Mouse (Mus musculus) urinary bladder, postnatal 0 days (tissue): ENCODE measurements around the gene Trpv5. TPM values are rescaled to one million over a fixed set of nuclear protein-coding genes. Genes with fewer than 3 reads are reported as not detected.

Experiments used
- polyA plus RNA-seq: library from polyadenylated mRNA; unstranded; fragments of >200 nt; fragmentation: Nextera tagmentation; extraction: Ambion mirVana; gene quantifications from 2 replicates; pipeline ENCODE4 v1.2.1, GENCODE M21; 2015

The Trpv5 gene
- polyA plus RNA-seq = not detected in 2 replicates

GRCm38 (mm10) chr6:41680669-41681068 lies at the start of gene Trpv5:
TSS of gene Trpv5 (minus strand) at chr6:41680769.

GRCm38 (mm10) chr6:41704123-41704522 lies 23.6 kb upstream of the Trpv5 start, which contains the start of gene Kel:
TSS of gene Kel (minus strand) at chr6:41704339.

GRCm38 (mm10) chr6:41684131-41684530 lies 3.6 kb upstream of the Trpv5 start, which contains the start of gene Llcfc1:
TSS of gene Llcfc1 (plus strand) at chr6:41684431.

GRCm38 (mm10) chr6:41636178-41636577 lies 44.4 kb downstream of the Trpv5 start, which contains the start of gene Trpv6:
TSS of gene Trpv6 (minus strand) at chr6:41636405.

GRCm38 (mm10) chr6:41605061-41605793 lies 75.3 kb downstream of the Trpv5 start, which contains the start of gene Ephb6:
TSS of gene Ephb6 (plus strand) at chr6:41605482.

Other genes starting within 250 kb of the Trpv5 start
- not detected in 2 replicates for gene Gm10334, start 234.6 kb downstream of the Trpv5 start, polyA plus RNA-seq
- gene Prss1, start 221.8 kb downstream of the Trpv5 start, polyA plus RNA-seq = not detected in 2 replicates
- gene Prss2, start 159.0 kb downstream of the Trpv5 start, polyA plus RNA-seq = not detected in 2 replicates
- 4.4 and 4.6 TPM in 2 replicates for gene Ephb6, start 75.3 kb downstream of the Trpv5 start, polyA plus RNA-seq
- gene Trpv6, start 44.4 kb downstream of the Trpv5 start, polyA plus RNA-seq = 0.12 and 0.24 TPM in 2 replicates
- gene Llcfc1, start 3.7 kb upstream of the Trpv5 start, polyA plus RNA-seq = not detected in 2 replicates
- 0.39 and 0.89 TPM in 2 replicates for gene Kel, start 23.6 kb upstream of the Trpv5 start, polyA plus RNA-seq
- gene Olfr459, start 94.4 kb upstream of the Trpv5 start, polyA plus RNA-seq = not detected in 2 replicates
- not detected in 2 replicates for gene Pip, start 166.8 kb upstream of the Trpv5 start, polyA plus RNA-seq
- not detected in 2 replicates for gene Sval2, start 172.2 kb upstream of the Trpv5 start, polyA plus RNA-seq